Mouse (Mus musculus): ENCODE results near the gene Gm9999. TPM values are rescaled to one million over a fixed set of nuclear protein-coding genes. Genes with fewer than 3 reads are reported as not detected.

The Gm9999 gene
- polyA plus RNA-seq, 1 experiment from 2014 or later, result not detected

DNA sequence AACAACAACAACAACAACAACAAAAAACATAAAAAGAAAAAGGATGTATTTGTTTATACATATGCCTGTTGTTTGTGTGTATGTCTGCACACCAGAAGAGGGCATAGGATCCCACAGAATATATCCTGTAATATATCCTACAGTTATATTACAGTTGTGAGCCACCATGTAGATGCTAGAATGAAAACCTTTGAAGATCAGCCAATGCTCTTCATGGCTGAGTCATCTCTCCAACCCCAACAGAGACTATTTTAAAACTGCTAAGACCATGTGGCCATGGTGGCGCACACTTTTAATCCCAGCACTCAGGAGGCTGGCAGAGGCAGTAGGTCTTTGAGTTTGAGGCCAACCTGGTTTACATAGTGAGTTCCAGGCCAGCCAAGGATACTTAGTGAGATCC, 44.1 kb downstream of the Gm9999 start:
- H3K9ac ChIP-seq (ENCODE audit: low read length), result no peak overlapping the region
- DNase-seq (ENCODE audit: low spot score), result no peak
- no peaks in the 10 kb centered on the region for H3K27me3 ChIP-seq (ENCODE audit: control insufficient read depth, insufficient read depth, low read length)
- ATAC-seq (ENCODE audit: insufficient read depth, low FRiP score, low TSS enrichment), result no peak
- H3K36me3 ChIP-seq (ENCODE audit: control insufficient read depth, insufficient read depth, low read length), result no peaks in the 10 kb centered on the region
- WGBS, result 89% methylated on average over 1 of the region's 1 CpGs
- no peak overlapping the region for H3K4me3 ChIP-seq (ENCODE audit: low read depth, low read length)
- no peak overlapping the region for H3K27ac ChIP-seq (ENCODE audit: low read depth, low read length)
- no peak overlapping the region for H3K4me2 ChIP-seq (ENCODE audit: low read depth)
- H3K4me1 ChIP-seq (ENCODE audit: control insufficient read depth, insufficient read depth, low read length), result no peaks in the 10 kb centered on the region
- no peaks in the 10 kb centered on the region for H3K9me3 ChIP-seq (ENCODE audit: control insufficient read depth, low read length)

DNA sequence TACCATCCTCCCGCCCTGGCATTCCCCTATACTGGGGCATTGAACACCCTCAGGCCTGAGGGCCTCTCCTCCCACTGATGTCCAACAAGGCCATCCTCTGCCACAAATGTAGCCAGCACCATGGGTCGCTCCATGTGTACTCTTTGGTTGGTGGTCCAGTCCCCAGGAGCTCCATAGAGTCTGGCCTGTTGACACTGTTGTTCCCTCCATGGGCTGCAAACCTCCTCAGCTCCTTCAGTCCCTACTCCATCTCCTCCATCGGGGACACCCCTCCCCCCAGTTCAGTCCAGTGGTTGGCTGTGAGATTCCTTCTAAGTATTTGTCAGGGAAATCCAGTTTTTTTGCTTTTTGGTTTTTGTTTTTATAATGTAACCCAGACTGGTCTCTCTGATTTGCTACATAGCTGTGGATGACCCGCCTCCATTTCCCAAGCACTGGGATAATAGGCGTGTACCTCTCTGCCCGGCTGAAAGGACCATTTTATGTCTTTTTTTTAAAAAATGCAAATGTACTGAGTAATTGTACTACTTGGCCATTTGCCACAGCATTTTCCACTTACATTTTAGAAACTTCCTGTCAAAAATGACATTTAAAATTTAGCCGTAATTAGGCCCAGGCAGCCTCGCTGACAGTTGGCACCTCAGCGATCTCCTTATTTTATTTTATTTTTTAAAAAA, 47.3 kb downstream of the Gm9999 start:
- no peak for ATAC-seq (ENCODE audit: insufficient read depth, low FRiP score, low TSS enrichment)
- Histone ChIP-seq H3K4me2 (ENCODE audit: low read depth) (no peak overlapping the region), H3K9ac (ENCODE audit: low read length) (no peak overlapping the region), H3K36me3 (ENCODE audit: control insufficient read depth, insufficient read depth, low read length) (no peaks in the 10 kb centered on the region), H3K4me1 (ENCODE audit: control insufficient read depth, insufficient read depth, low read length) (no peaks in the 10 kb centered on the region), H3K27ac (ENCODE audit: low read depth, low read length) (no peak overlapping the region), H3K9me3 (ENCODE audit: control insufficient read depth, low read length) (no peaks in the 10 kb centered on the region), H3K27me3 (ENCODE audit: control insufficient read depth, insufficient read depth, low read length) (no peaks in the 10 kb centered on the region), H3K4me3 (ENCODE audit: low read depth, low read length) (no peak overlapping the region)
- no peak for DNase-seq (ENCODE audit: low spot score)
- WGBS, result 88% methylated on average over 9 of the region's 9 CpGs

DNA sequence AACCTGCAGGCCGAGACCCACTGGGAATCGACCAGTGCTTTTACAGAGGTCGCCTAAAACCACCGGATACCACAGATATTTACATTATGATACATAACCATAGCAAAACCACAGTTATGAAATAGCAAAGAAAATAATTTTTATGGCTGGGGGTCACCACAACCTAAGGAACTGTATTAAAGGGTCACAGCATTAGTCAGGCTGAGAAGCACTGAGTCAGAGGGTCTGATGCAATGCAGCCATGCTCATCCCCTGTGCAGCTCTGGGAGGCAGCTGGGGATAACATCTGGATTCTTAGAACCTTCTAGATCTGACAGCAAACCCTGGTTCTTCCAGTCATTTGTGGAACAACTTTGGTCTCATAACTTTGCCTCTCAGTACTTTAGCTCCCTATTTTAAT, 48.0 kb downstream of the Gm9999 start:
- no peak for ATAC-seq (ENCODE audit: insufficient read depth, low FRiP score, low TSS enrichment)

DNA sequence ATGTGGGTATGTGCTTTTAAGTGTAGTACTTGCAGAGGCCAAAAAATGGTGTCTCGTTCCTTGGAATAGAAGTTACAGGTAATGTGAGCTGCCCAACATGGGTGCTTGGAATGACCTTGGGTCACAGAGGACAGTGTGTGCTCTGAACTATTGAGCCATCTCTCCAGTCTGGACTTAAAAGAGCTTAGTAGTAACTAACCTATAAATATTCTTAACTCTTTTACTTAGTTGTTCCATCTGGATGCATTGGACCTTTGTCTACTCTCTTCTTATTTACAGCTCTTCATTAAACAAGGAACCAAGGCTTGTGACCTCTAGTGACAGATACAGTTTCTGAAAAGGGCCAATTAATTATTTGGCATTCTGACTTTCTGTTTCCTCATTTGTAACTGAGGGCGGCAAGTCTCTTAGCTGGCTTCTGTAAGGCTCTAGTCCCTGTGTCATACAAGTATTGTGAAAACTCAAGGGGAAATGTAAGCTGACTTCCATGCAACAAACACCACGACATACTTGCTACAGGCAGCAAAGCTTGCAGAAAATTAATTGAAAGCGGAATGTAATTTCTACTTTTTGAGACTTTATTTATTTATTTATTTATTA, 51.5 kb downstream of the Gm9999 start:
- 90% methylated on average over 4 of the region's 4 CpGs for WGBS
- DNase-seq (ENCODE audit: low spot score), result no peak
- ATAC-seq (ENCODE audit: insufficient read depth, low FRiP score, low TSS enrichment), result no peak
- H3K27me3 ChIP-seq (ENCODE audit: control insufficient read depth, insufficient read depth, low read length), result no peaks in the 10 kb centered on the region
- H3K4me3 ChIP-seq (ENCODE audit: low read depth, low read length), result no peak overlapping the region
- no peaks in the 10 kb centered on the region for H3K4me1 ChIP-seq (ENCODE audit: control insufficient read depth, insufficient read depth, low read length)
- no peak overlapping the region for H3K27ac ChIP-seq (ENCODE audit: low read depth, low read length)
- no peaks in the 10 kb centered on the region for H3K36me3 ChIP-seq (ENCODE audit: control insufficient read depth, insufficient read depth, low read length)
- no peaks in the 10 kb centered on the region for H3K9me3 ChIP-seq (ENCODE audit: control insufficient read depth, low read length)
- no peak overlapping the region for H3K9ac ChIP-seq (ENCODE audit: low read length)
- H3K4me2 ChIP-seq (ENCODE audit: low read depth), result no peak overlapping the region

More for the DNA sequence above, 48.0 kb downstream of the Gm9999 start:
- Histone ChIP-seq H3K36me3 (ENCODE audit: control insufficient read depth, insufficient read depth, low read length) (no peaks in the 10 kb centered on the region), H3K9me3 (ENCODE audit: control insufficient read depth, low read length) (no peaks in the 10 kb centered on the region), H3K4me2 (ENCODE audit: low read depth) (no peak overlapping the region), H3K9ac (ENCODE audit: low read length) (no peak overlapping the region), H3K27ac (ENCODE audit: low read depth, low read length) (no peak overlapping the region), H3K4me1 (ENCODE audit: control insufficient read depth, insufficient read depth, low read length) (no peaks in the 10 kb centered on the region), H3K4me3 (ENCODE audit: low read depth, low read length) (no peak overlapping the region), H3K27me3 (ENCODE audit: control insufficient read depth, insufficient read depth, low read length) (no peaks in the 10 kb centered on the region)
- no peak for DNase-seq (ENCODE audit: low spot score)
- WGBS, result 85% methylated on average over 4 of the region's 4 CpGs

DNA sequence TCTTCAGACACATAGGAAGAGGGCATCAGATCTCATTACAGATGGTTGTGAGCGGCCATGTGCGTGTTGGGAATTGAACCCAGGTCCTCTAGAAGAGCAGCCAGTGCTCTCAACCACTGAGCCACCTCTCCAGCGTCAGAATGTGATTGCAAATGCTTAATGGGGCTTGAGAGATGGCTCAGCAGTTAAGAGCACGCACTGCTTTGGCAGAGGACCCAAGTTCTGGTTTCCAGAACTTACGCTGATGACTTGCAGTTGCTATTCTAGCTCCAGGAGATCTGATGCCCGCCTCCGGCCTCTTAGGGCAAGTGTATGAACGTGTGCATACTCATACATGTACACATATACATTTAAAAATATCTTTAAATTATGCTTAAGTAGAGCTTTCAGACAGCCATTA, 52.0 kb downstream of the Gm9999 start:
- Histone ChIP-seq H3K4me1 (ENCODE audit: control insufficient read depth, insufficient read depth, low read length) (no peaks in the 10 kb centered on the region), H3K9me3 (ENCODE audit: control insufficient read depth, low read length) (no peaks in the 10 kb centered on the region), H3K4me2 (ENCODE audit: low read depth) (no peak overlapping the region), H3K9ac (ENCODE audit: low read length) (no peak overlapping the region), H3K27ac (ENCODE audit: low read depth, low read length) (no peak overlapping the region), H3K27me3 (ENCODE audit: control insufficient read depth, insufficient read depth, low read length) (no peaks in the 10 kb centered on the region), H3K4me3 (ENCODE audit: low read depth, low read length) (no peak overlapping the region), H3K36me3 (ENCODE audit: control insufficient read depth, insufficient read depth, low read length) (no peaks in the 10 kb centered on the region)
- DNase-seq (ENCODE audit: low spot score) (no peak), ATAC-seq (ENCODE audit: insufficient read depth, low FRiP score, low TSS enrichment) (no peak)
- WGBS, result 82% methylated on average over 8 of the region's 8 CpGs

Other genes with a start within 250 kb of the Gm9999 start
- gene Saa1, start 240.6 kb upstream of the Gm9999 start, polyA plus RNA-seq (2014; fragmentation: Nextera tagmentation; extraction: Ambion mirVana), result 0.77 and 2.1 TPM in 2 replicates
- 0.88 TPM in 1 of 2 replicates, not detected in the other for gene Saa2, start 231.8 kb upstream of the Gm9999 start, polyA plus RNA-seq (2014; fragmentation: Nextera tagmentation; extraction: Ambion mirVana)
- 18.0 and 21.7 TPM in 2 replicates for gene Hps5, start 187.5 kb upstream of the Gm9999 start, polyA plus RNA-seq (2014; fragmentation: Nextera tagmentation; extraction: Ambion mirVana)
- gene Gtf2h1, start 187.5 kb upstream of the Gm9999 start, polyA plus RNA-seq (2014; fragmentation: Nextera tagmentation; extraction: Ambion mirVana), result 55.0 and 55.9 TPM in 2 replicates
- gene Ldha, start 142.1 kb upstream of the Gm9999 start, polyA plus RNA-seq (2014; fragmentation: Nextera tagmentation; extraction: Ambion mirVana), result 1,604 and 1,620 TPM in 2 replicates
- gene Ldhc, start 122.4 kb upstream of the Gm9999 start, polyA plus RNA-seq (2014; fragmentation: Nextera tagmentation; extraction: Ambion mirVana), result not detected in 2 replicates
- 338 and 352 TPM in 2 replicates for gene Tsg101, start 63.6 kb upstream of the Gm9999 start, polyA plus RNA-seq (2014; fragmentation: Nextera tagmentation; extraction: Ambion mirVana)
- gene Uevld, start 25.1 kb upstream of the Gm9999 start, polyA plus RNA-seq (2014; fragmentation: Nextera tagmentation; extraction: Ambion mirVana), result 10.4 and 11.4 TPM in 2 replicates
- gene Spty2d1, start 24.8 kb downstream of the Gm9999 start, polyA plus RNA-seq (2014; fragmentation: Nextera tagmentation; extraction: Ambion mirVana), result 14.1 and 14.3 TPM in 2 replicates
- gene Tmem86a, start 67.0 kb downstream of the Gm9999 start, polyA plus RNA-seq (2014; fragmentation: Nextera tagmentation; extraction: Ambion mirVana), result 8.2 and 9.7 TPM in 2 replicates
- gene Ptpn5, start 150.1 kb downstream of the Gm9999 start, polyA plus RNA-seq (2014; fragmentation: Nextera tagmentation; extraction: Ambion mirVana), result 28.1 and 30.0 TPM in 2 replicates
- not detected in 2 replicates for gene Mrgpra6, start 221.3 kb downstream of the Gm9999 start, polyA plus RNA-seq (2014; fragmentation: Nextera tagmentation; extraction: Ambion mirVana)

Data from neural tube, embryonic 11.5 days (tissue).